Mouse (Mus musculus) lung, embryonic 15.5 days (tissue): ENCODE measurements around the gene Defb36. TPM values are rescaled to one million over a fixed set of nuclear protein-coding genes. Genes with fewer than 3 reads are reported as not detected.

Experiments
- ATAC-seq: fragments of 200-750 bp; cut with Nextera tagmentation; 2 replicates; pipeline ENCODE4 v1.8.0; 2017; ENCODE audit warnings: moderate number of reproducible peaks, borderline replicate concordance; ENCODE audit not compliant: low FRiP score, low TSS enrichment; ENCODE audit errors: extremely low read depth
- H3K27ac ChIP-seq: fragments of 300-500 bp; sonication (generic); 2 replicates; pipeline ENCODE4 v1.5.1; 2015; ENCODE audit warnings: moderate library complexity, mild to moderate bottlenecking, inconsistent platforms
- H3K27me3 ChIP-seq: fragments of 300-500 bp; sonication (generic); 2 replicates; pipeline ENCODE4 v1.6.1; 2015; ENCODE audit warnings: inconsistent platforms
- H3K36me3 ChIP-seq: fragments of 300-500 bp; sonication (generic); 2 replicates; pipeline ENCODE4 v1.6.1; 2015; ENCODE audit warnings: inconsistent platforms
- H3K4me1 ChIP-seq: fragments of 300-500 bp; sonication (generic); 2 replicates; pipeline ENCODE4 v1.6.1; 2015; ENCODE audit warnings: inconsistent platforms
- H3K4me2 ChIP-seq: fragments of 300-500 bp; sonication (generic); 2 replicates; pipeline ENCODE4 v1.6.1; 2015; ENCODE audit warnings: inconsistent platforms, mild to moderate bottlenecking, moderate library complexity
- H3K4me3 ChIP-seq: fragments of 300-500 bp; sonication (generic); 2 replicates; pipeline ENCODE4 v1.5.1; 2015; ENCODE audit warnings: mild to moderate bottlenecking, inconsistent platforms
- H3K9ac ChIP-seq: fragments of 300-500 bp; sonication (generic); 2 replicates; pipeline ENCODE4 v1.6.1; 2015; ENCODE audit warnings: inconsistent platforms
- H3K9me3 ChIP-seq: fragments of 300-500 bp; sonication (generic); 2 replicates; pipeline ENCODE4 v1.6.1; 2016; ENCODE audit warnings: inconsistent platforms
- WGBS: fragments of 180-500 bp; shearing (Covaris S2); methylation state at CpG from one replicate; pipeline ENCODE4 v1.1.7; 2015; 5-methylcytosine and 5-hydroxymethylcytosine counted together
- polyA plus RNA-seq: library from polyadenylated mRNA; unstranded; fragments of >200 nt; fragmentation: Nextera tagmentation; extraction: Ambion mirVana; gene quantifications from 2 replicates; pipeline ENCODE4 v1.2.1, GENCODE M21; 2015

Defb36 gene
- polyA plus RNA-seq, 1 experiment from 2014 or later: not detected

- no peaks in the 10 kb centered on the region for H3K4me1 ChIP-seq
- no peaks in the 10 kb centered on the region for H3K36me3 ChIP-seq
- H3K9ac ChIP-seq: no peak within 1 kb of the TSS
- 49% methylated on average over 7 of the region's 7 CpGs for WGBS
- no peaks in the 10 kb centered on the region for H3K9me3 ChIP-seq
- no peak within 1 kb of the TSS for H3K27ac ChIP-seq
- no peaks in the 10 kb centered on the region for H3K27me3 ChIP-seq
- no peak within 1 kb of the TSS for H3K4me3 ChIP-seq
- no peak within 1 kb of the TSS for H3K4me2 ChIP-seq
- ATAC-seq: no peak
Measured at GRCm38 (mm10) chr2:152599299-152599698, 4.8 kb upstream of the Defb36 start, which contains the start of gene Defb45. Gene Defb45, minus strand, starts transcription at chr2:152599399.

DNA sequence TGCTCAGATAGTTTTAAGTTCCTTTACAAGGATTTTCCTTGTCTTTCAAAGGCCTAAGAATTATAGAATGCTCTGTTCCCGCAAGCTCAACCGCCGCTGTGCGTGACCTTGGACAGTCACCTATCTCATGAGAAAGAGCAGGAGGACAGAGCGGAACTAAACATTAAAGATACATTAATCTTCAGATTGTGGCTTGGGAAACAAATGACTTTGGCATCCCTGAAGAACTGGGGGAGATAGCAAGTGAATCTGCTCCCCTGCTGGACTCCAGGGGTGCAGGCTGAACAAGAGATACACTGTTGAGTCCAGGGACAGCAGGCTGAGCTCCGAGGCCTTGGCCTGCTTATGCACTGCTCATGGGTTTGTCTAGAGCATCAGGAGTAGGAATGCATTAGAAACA is 4.1 kb upstream of the Defb36 start:
- Histone ChIP-seq H3K4me2 (no peak overlapping the region), H3K36me3 (no peaks in the 10 kb centered on the region), H3K9ac (no peak overlapping the region), H3K4me1 (no peaks in the 10 kb centered on the region), H3K9me3 (no peaks in the 10 kb centered on the region), H3K27ac (no peak overlapping the region), H3K4me3 (no peak overlapping the region), H3K27me3 (no peaks in the 10 kb centered on the region)
- 73% methylated on average over 6 of the region's 6 CpGs for WGBS
- no peak for ATAC-seq

- H3K4me3 ChIP-seq: no peak overlapping the region
- H3K27me3 ChIP-seq: no peaks in the 10 kb centered on the region
- no peak for ATAC-seq
- H3K9me3 ChIP-seq: no peaks in the 10 kb centered on the region
- H3K27ac ChIP-seq: no peak overlapping the region
- WGBS: 69% methylated on average over 4 of the region's 4 CpGs
- no peak overlapping the region for H3K4me2 ChIP-seq
- no peaks in the 10 kb centered on the region for H3K36me3 ChIP-seq
- no peak overlapping the region for H3K9ac ChIP-seq
- H3K4me1 ChIP-seq: no peaks in the 10 kb centered on the region
Measured at GRCm38 (mm10) chr2:152601275-152601960, 2.7 kb upstream of the Defb36 start.

- Histone ChIP-seq H3K4me2 (no peak overlapping the region), H3K9ac (no peak overlapping the region), H3K9me3 (no peaks in the 10 kb centered on the region), H3K36me3 (no peaks in the 10 kb centered on the region), H3K27me3 (no peaks in the 10 kb centered on the region), H3K4me1 (no peaks in the 10 kb centered on the region), H3K4me3 (no peak overlapping the region), H3K27ac (no peak overlapping the region)
- WGBS: 36% methylated on average over 6 of the region's 6 CpGs
- no peak for ATAC-seq
Measured at GRCm38 (mm10) chr2:152607746-152608145, 3.6 kb downstream of the Defb36 start.

- Histone ChIP-seq H3K27me3 (no peaks in the 10 kb centered on the region), H3K9ac (no peak overlapping the region), H3K4me1 (no peaks in the 10 kb centered on the region), H3K36me3 (no peaks in the 10 kb centered on the region), H3K4me2 (no peak overlapping the region), H3K4me3 (no peak overlapping the region), H3K9me3 (no peaks in the 10 kb centered on the region), H3K27ac (no peak overlapping the region)
- WGBS: 89% methylated on average over 1 of the region's 1 CpGs
- no peak for ATAC-seq
Measured at GRCm38 (mm10) chr2:152608719-152609118, 4.6 kb downstream of the Defb36 start.

- H3K36me3 ChIP-seq: no peaks in the 10 kb centered on the region
- 23% methylated on average over 8 of the region's 8 CpGs for WGBS
- no peak for ATAC-seq
Measured at GRCm38 (mm10) chr2:152612193-152612592, 8.1 kb downstream of the Defb36 start.

DNA sequence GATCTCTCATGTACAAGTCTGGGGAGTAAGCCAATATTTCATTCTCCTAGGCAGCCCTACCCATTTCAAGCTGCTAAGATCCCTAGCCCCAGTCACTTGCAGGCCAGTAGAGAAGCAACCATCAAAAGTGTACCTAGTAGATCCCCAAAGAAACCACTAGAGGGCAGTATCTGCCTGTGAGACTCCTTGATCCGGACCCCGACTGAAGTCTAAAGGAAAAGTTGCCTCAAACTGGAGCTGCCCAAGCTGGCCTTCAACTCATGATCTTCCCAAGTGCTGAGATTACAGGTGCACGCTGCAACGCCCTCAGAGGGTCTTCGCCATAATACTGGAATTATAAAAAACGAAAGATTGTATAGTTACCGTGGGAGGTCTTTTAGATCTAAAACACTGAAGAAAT is 11.4 kb downstream of the Defb36 start:
- 7% methylated on average over 7 of the region's 7 CpGs for WGBS
- H3K4me1 ChIP-seq: no peaks in the 10 kb centered on the region
- no peaks in the 10 kb centered on the region for H3K36me3 ChIP-seq
- no peak overlapping the region for H3K4me2 ChIP-seq
- H3K27me3 ChIP-seq: no peaks in the 10 kb centered on the region
- no peak overlapping the region for H3K9ac ChIP-seq
- ATAC-seq: peak; percentile 64; the same call in 1 of the 2 replicates
- no peak overlapping the region for H3K4me3 ChIP-seq
- H3K27ac ChIP-seq: no peak overlapping the region
- H3K9me3 ChIP-seq: no peaks in the 10 kb centered on the region

More at GRCm38 (mm10) chr2:152612193-152612592, 8.1 kb downstream of the Defb36 start:
- Histone ChIP-seq H3K4me3 (no peak overlapping the region), H3K4me1 (no peaks in the 10 kb centered on the region), H3K9ac (no peak overlapping the region), H3K9me3 (no peaks in the 10 kb centered on the region), H3K27ac (no peak overlapping the region), H3K4me2 (no peak overlapping the region), H3K27me3 (no peaks in the 10 kb centered on the region)

- WGBS: 69% methylated on average over 6 of the region's 6 CpGs
Measured at GRCm38 (mm10) chr2:152616470-152616869, 12.3 kb downstream of the Defb36 start.

DNA sequence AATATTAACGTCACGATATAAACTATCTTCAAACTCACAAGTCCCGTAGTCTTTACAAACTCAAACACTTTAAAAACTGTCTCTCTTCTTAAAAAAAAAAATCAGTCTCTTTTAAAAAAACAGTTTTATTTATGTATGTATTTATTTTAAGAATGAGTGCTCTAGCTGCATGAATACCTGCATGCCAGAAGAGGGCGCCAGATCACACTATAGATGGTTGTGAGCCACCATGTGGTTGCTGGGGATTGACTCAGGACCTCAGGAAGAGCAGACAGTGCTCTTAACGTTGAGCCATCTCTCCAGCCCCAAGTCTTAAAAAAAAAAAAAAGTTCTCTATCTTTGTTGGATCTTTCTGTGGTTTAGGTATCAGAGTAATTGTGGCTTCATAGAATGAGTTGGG is 13.2 kb downstream of the Defb36 start:
- ATAC-seq: no peak
- WGBS: 55% methylated on average over 5 of the region's 5 CpGs
- no peak overlapping the region for H3K4me3 ChIP-seq
- H3K27ac ChIP-seq: no peak overlapping the region
- H3K9ac ChIP-seq: no peak overlapping the region
- no peaks in the 10 kb centered on the region for H3K36me3 ChIP-seq
- H3K4me2 ChIP-seq: no peak overlapping the region
- no peaks in the 10 kb centered on the region for H3K9me3 ChIP-seq
- H3K27me3 ChIP-seq: no peaks in the 10 kb centered on the region
- no peaks in the 10 kb centered on the region for H3K4me1 ChIP-seq

More at GRCm38 (mm10) chr2:152616470-152616869, 12.3 kb downstream of the Defb36 start:
- Histone ChIP-seq H3K4me2 (no peak overlapping the region), H3K36me3 (no peaks in the 10 kb centered on the region), H3K27ac (no peak overlapping the region), H3K4me1 (no peaks in the 10 kb centered on the region), H3K4me3 (no peak overlapping the region), H3K9ac (no peak overlapping the region), H3K27me3 (no peaks in the 10 kb centered on the region), H3K9me3 (no peaks in the 10 kb centered on the region)
- ATAC-seq: no peak

- no peak overlapping the region for H3K27ac ChIP-seq
- H3K9ac ChIP-seq: no peak overlapping the region
- no peak overlapping the region for H3K4me2 ChIP-seq
- H3K27me3 ChIP-seq: peaks cover 8% of the 10 kb centered on the region; the same call in 1 of the 2 replicates
- ATAC-seq: no peak
- no peaks in the 10 kb centered on the region for H3K36me3 ChIP-seq
- H3K4me1 ChIP-seq: no peaks in the 10 kb centered on the region
- no peaks in the 10 kb centered on the region for H3K9me3 ChIP-seq
- 61% methylated on average over 9 of the region's 9 CpGs for WGBS
- H3K4me3 ChIP-seq: no peak overlapping the region
Measured at GRCm38 (mm10) chr2:152620367-152621134, 16.4 kb downstream of the Defb36 start.

DNA sequence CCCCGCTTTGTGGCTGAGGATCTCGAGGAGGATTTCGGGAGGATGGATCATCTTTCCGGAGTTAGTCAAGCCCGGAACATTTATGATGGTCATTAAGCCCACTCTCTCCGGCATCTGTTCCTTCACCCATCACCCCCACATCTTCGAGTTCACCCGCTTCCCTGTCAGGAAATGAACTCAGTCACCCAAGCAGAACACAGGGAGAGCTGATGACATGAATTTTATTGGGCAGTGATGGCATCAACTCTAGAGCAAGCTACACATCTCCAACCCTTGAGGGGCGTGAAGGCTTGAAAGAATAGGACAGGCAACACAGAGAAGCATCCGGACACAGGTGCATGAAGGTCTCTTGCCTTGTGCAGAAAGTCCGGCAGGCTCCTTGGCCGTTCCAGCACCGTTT is 18.0 kb downstream of the Defb36 start:
- no peak overlapping the region for H3K27ac ChIP-seq
- H3K4me1 ChIP-seq: peaks cover 10% of the 10 kb centered on the region
- peaks cover 23% of the 10 kb centered on the region for H3K27me3 ChIP-seq
- no peaks in the 10 kb centered on the region for H3K36me3 ChIP-seq
- no peak overlapping the region for H3K4me2 ChIP-seq
- H3K9me3 ChIP-seq: no peaks in the 10 kb centered on the region
- H3K4me3 ChIP-seq: no peak overlapping the region
- no peak overlapping the region for H3K9ac ChIP-seq
- ATAC-seq: no peak
- 81% methylated on average over 13 of the region's 13 CpGs for WGBS

DNA sequence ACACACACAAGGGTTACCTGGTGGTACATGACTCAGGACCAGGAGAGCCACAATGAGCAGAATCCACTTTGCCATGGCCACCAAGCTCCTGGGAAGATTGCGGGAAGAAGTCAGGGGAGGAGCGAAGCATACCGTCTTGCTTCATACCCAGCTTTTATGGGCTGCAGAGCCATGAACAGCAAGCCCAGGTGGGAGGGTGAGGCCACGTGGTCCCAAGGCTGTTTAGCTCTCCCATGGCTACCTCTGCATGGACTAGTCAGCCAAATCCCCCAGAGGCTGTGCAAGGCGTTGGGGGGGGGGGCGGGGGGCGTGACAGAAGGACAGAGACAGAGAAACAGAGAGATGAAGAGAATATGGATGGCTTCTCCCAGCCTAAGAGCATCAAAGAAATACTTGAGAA is 18.8 kb downstream of the Defb36 start, which contains the start of gene Defb25:
Gene Defb25 (minus strand): TSS at position 101 of the 400 bp plus-strand sequence.
- Histone ChIP-seq H3K36me3 (no peaks in the 10 kb centered on the region), H3K4me2 (no peak within 1 kb of the TSS), H3K27me3 (peaks cover 31% of the 10 kb centered on the region), H3K4me1 (peaks cover 16% of the 10 kb centered on the region), H3K9ac (no peak within 1 kb of the TSS), H3K27ac (no peak within 1 kb of the TSS), H3K9me3 (no peaks in the 10 kb centered on the region), H3K4me3 (no peak within 1 kb of the TSS)
- 79% methylated on average over 7 of the region's 7 CpGs for WGBS
- ATAC-seq: no peak
